Mouse (Mus musculus): Measurements from ENCODE around the gene Rpl18.

Rpl18 gene

DNA sequence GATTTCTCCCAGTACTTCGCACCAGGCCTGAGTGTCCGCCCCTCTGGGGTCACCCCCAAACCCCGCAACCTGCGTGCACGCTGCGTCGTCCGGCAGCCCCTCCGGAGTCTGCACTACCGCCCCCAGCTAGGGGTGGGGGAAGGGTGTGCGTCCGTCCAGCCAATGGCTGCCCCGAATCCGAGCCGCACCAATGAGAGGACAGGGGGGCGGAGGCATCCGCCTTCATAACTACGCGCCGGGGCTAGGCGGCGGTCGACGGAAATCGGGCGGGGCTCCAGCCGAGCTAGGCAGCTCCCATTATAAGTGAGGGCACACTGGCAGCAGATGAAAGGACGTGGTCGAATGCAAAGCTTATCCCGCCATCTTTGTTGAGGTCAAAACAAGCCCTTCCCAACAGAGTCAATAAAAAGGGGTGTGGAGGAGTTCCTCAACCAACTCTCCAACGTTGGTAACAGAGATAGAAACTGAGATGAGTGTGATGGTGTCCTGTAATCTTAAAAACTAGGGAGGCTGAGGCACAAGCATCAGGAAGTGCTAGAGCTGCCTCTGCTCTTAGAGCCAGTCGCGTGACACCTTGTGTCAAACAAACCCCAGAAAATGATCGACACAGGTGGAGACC is at the start of gene Rpl18:
Gene Rpl18, plus strand, starts transcription at position 368 of the 619 bp plus-strand sequence.
- peak; percentile 99 to 100 for DNase-seq

DNA sequence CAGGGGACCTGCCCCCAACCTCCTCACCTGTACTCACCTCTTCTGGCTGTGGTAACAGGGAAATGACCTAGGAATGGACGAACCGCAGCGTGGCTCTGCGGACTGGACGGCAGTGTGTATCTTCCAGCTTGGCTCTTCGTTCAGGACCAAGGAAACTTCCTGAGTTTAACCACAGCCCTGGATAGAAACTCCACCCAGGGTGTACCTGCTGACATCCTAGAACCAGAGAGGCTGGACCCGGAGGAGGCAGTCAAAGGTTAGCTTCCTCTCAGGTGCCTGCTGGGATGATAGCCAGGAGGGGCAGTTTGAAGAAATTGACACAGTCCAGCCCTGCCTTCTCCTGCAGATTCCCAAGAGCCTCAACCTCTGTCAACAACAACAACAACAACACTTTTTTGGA is 49.1 kb upstream of the Rpl18 start, which contains the start of gene Fut2:
Gene Fut2, minus strand, starts transcription at position 234 of the 400 bp plus-strand sequence.
- DNase-seq: no peak

DNA sequence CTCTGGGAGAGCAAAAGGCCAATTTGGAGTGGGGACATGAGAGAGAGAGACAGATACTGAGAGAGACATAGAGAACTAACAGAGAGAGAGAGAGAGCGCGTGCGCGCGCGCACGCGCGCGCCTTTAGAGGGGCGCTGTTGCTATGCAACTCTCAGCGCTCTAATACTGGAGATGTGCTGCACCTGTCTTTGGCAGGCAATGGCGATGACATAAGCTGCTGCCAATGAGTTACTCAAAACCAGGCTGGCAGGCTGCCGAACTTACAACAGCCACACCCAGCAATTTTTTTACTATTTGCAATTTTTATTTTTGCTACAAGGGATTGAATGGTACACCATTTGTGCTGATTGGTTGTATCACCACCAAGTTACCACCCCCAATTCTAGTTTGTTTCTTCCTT is 47.5 kb upstream of the Rpl18 start:
- peak in 1 of 2 experiments; percentile 35 for DNase-seq

- no peak for DNase-seq
Observed at GRCm38 (mm10) chr7:45668921-45669320, 46.3 kb upstream of the Rpl18 start.

DNA sequence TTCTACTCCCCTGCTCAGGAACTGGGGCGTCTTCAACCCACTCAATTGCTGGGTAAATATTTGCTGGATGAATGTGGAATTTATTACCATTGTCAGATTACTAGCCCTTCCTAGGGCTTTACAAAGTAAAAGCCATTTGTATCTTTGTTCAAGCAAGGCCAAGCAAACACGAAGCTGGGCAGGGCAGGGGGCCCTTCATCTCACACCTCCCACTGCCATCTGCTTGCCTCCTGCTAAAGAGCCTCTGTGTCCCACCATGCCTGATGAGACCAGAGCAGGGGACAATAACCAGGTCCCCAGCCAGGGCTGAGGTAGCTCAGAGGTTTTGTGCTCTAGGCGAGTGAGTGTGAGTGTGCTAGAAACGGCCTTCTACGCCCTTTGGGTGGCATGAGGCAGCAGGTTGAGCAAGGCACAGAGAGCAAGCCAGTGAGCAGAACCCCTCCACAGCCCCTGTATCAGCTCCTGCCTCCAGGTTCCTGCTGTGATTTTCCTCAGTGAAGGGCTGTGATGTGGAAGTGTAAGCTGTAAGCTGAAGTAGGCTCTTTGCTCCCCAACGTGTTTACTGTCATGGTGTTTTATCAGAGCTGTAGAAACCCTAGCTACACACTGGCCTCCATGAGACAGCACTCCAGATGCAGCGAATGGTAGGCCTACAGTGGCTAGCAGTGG is 37.5 kb upstream of the Rpl18 start:
- DNase-seq: no peak

DNA sequence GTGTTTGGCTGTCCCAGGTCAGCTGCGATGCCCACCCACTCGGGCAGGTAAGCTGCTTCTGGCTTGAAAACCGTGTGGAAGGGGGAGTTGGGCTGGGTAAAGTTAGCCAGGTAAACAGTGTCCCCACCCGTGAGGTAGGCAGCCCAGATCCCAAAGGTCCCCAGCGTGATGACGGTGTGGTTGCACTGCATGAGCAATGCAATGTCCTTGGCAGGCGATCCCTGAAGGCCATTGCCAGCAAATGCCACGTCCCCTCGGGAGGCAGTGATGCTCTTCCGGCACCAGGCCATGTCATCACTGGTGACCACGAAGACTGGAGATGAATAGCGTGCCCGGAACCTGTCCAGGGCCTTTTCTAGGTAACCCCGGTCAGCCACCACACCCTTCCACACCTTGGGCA is 36.7 kb upstream of the Rpl18 start:
- DNase-seq: no peak

DNA sequence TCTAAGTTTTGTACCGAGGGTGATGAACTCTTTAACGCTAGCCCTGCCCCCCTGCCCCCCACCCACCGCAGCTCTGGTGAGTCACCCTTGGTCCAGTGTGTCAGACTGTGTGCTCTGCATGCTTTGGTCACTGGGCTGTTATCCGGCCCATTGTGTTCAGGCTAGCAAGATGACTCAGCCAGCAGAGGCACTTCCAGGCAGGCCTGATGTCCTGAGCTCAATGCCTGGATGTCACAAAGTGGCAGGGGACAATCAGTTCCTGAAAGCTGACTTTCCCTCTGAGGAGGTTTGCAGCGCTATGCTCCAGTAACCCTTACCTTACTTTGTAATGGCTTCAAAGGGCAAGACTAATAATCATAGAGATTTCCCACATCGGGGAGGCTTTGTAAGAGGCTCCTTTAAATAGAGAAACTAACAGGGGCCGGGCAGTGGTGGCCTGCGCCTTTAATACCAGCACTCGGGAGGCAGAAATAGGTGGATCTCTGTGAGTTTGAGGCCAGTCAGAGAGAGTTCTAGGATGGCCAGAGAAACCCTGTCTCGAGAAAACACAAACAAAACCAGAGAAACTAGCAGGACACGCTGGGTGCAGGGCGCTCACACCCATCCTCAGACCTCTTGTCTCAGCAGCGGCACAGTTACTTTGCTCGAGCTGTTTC is 35.2 kb upstream of the Rpl18 start:
- DNase-seq: no peak

GRCm38 (mm10) chr7:45681046-45681736 is 34.1 kb upstream of the Rpl18 start:
- DNase-seq: peak; percentile 41 to 45

GRCm38 (mm10) chr7:45682144-45683126 is 32.8 kb upstream of the Rpl18 start:
- DNase-seq: peak; percentile 96 to 98

DNA sequence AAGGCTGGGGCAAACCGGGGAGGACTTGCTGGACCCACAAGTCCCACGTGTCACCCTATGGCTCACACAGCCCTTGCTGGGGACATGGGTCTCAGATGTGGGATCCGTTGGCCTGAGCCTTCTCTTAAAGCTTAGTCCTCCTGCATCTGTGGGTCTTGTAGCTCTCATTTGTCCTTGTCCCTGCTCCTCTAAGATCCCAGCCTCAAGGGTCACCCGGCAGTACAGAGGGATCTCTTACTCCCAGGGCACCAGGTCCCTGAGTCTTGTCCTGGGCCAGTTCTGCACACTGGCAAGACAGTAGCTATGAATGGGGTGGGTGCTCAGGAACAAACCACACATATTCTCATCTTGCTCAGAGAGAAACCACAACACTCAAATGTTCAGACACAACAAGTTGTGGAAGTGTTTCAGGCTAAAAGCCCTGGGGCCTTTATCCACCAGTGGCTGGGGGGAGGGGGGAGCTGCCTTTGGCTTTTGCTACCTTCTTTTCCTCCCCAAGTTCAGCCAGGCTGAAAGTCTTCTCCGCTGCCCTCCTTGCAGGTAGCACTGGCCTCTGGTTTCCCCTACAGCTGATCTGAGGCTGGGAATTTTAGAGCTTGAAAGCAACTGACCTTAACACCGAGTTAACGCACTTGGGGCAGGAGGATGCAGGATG is 31.7 kb upstream of the Rpl18 start, which contains the start of gene Ntn5:
Gene Ntn5, plus strand, starts transcription at position 627 of the 655 bp plus-strand sequence.
- no peak for DNase-seq

GRCm38 (mm10) chr7:45685811-45686210 is 29.4 kb upstream of the Rpl18 start:
- no peak for DNase-seq

DNA sequence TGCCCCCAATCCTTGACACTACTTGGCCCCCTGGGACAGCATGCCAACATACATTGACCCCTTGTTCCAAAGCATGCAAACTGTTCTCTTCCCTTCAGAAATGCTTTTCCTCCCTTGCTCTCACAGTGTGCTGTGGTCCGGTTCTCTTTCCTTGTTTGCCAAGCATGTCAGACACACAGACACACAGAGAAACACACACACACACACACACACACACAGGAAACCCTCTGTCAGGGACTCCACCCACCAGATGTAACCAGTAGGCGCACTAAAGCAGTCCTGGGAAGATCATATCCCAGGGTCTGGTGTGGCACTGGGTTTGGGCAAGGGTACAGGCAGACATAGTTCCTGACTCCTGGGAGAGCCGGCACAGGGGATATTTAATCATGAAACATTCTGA is 28.4 kb upstream of the Rpl18 start:
- peak in 1 of 2 experiments; percentile 12 for DNase-seq

DNA sequence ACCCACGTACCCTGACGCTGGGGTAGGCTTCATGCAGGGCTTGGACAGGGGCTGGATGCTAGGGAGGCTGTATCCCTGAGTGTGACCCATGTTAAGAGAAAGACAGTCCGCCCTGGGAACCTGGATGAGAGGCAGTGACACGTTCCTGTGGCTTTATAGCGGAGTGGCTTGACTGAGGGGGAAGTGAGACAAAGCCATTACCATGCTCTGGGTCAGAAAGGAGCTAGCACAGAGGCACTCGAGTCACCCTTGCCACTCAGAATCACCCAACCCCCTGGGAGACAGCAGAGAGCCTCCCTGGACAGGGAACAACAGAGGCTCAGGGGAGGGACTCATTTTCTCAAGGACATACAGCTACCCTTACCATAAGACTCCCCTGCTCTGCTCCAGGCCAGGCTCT is 26.2 kb upstream of the Rpl18 start:
- no peak for DNase-seq

- DNase-seq: no peak
Observed at GRCm38 (mm10) chr7:45689800-45690199, 25.5 kb upstream of the Rpl18 start.

GRCm38 (mm10) chr7:45692364-45692763 is 22.9 kb upstream of the Rpl18 start:
- no peak for DNase-seq

DNA sequence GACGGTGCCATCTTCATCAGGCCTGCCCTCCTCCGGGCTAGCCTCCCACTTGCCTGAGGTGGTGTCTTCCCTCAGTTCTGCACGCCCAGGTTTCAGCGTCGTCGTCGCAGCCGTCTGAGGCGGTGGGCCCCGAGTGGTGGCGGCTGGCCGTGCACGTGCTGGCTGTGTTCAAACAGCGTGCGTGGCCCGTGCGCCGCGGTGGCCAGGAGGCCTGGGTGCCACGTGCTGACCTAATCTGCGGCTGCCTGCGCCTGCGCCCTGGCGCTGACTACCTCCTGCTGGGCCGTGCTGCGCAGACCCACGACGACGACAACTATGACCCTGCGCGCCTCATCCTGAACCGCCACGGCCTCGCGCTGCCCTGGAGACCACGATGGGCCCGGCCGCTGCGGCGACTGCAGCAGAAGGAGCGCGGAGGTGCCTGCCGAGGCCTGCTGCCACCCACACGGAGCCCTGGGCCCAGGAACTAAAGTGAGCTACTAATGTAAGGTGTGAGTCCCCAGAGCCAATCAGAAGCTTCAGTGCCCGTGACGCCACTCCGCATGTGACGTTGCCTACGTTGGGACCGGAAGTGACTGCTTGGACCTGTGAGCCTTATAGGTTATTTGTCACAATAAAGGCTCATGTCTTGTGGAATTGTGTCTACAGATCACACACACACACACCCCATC is 21.2 kb upstream of the Rpl18 start, which contains the start of gene Sec1:
Gene Sec1, minus strand, starts transcription at position 482 of the 671 bp plus-strand sequence.
- peak in 1 of 2 experiments; percentile 7 for DNase-seq

DNA sequence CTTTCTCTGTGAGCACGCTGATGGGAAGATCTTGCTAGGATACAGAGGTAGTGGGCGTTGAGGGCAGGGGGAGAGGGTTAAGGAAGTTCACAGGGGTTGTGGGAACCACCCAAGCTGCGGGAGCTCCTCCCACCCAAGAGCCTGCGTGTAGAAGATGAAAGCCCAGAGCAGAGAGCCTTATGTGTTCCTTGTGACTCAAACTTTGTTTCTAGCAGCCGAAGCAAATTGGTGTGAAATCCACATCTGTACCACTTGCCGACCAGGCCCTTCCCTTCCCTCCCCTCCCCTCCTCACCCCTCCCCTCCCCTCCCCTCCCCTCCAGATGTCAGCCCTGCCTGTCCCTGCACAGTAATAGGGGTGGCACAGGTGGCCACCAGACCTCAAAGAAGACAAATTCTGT is 20.2 kb upstream of the Rpl18 start:
- no peak for DNase-seq

DNA sequence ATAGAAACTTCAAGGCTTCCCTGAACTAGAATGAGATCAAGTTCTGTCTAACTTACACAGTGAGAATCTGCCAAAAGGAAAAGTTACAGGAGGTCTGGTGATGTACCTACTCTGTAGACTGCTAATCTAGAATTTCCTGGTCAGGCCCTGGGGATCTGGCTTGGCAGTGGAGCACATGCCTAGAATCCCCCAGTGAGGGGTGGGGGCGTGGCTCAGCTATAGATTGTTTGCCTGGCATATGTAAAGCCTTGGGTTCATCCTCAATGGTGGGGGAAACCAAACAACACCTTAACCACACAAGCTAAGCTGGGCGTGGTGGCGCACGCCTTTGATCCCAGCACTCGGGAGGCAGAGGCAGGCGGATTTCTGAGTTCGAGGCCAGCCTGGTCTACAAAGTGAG is 17.4 kb upstream of the Rpl18 start:
- DNase-seq: peak in 1 of 2 experiments; percentile 29

DNA sequence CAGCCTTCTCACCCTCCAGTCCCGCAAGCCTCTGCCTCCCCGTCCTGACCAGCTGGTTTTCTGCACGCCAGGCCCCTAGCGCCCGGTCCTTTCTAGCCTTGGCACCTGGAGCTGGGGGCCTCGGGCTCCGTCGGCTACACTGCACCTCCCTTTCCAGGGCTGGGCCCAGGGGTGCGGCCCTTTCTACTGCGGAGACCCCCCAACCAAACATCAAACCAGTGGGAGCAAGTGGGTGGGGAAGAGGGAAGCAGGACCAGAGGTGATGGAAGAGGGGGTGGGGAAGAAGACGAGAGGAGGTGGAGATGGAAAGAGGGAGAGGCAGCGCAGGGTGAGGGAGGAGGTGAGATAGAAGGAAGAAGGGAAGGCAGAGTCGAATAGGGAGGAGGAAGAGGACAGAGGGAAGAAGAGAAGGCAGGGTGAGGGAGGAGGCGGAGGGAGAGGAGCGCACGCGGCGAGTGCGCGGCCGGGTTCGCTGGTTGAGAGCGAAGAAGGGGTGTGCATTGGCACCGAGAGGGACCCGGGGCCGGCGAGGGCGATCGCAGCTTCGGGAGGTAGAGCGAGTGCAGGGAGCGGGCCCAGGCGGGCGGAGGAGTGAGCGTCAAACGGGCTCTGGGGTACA is 15.6 kb upstream of the Rpl18 start, which contains the start of gene Car11:
Gene Car11, plus strand, starts transcription at position 321 of the 619 bp plus-strand sequence.
- peak; percentile 71 for DNase-seq
